Mouse (Mus musculus) WW6 (cell line): Measurements from ENCODE around the gene Ss18l2.
A peak's percentile ranks its signal among the peaks of the same experiment; 100 is the strongest.

Source experiments
- DNase-seq: peaks from one replicate; pipeline ENCODE4 v3.0.0-alpha.2; 2013; ENCODE audit warnings: low read depth, low spot score

Ss18l2 gene

GRCm38 (mm10) chr9:121704261-121704645 lies 5.9 kb upstream of the Ss18l2 start:
- no peak for DNase-seq

- peak; percentile 65 for DNase-seq
These were observed 5.2 kb upstream of the Ss18l2 start, which contains the start of gene Sec22c for GRCm38 (mm10) chr9:121704646-121705625. Sec22c (minus strand) TSS chr9:121705490.

- DNase-seq, result no peak
These were observed 4.0 kb upstream of the Ss18l2 start for GRCm38 (mm10) chr9:121706029-121706675.

GRCm38 (mm10) chr9:121707801-121708200 lies 2.3 kb upstream of the Ss18l2 start:
- no peak for DNase-seq

GRCm38 (mm10) chr9:121708506-121709486 lies 1.3 kb upstream of the Ss18l2 start:
- no peak for DNase-seq

- DNase-seq, result no peak
These were observed 451 bp downstream of the Ss18l2 start for GRCm38 (mm10) chr9:121710584-121710975.

GRCm38 (mm10) chr9:121717048-121717447 lies 6.9 kb downstream of the Ss18l2 start:
- DNase-seq, result no peak

GRCm38 (mm10) chr9:121718070-121718705 lies 8.1 kb downstream of the Ss18l2 start:
- no peak for DNase-seq

- DNase-seq, result peak; percentile 91
These were observed 8.7 kb downstream of the Ss18l2 start, which contains the start of gene Nktr for GRCm38 (mm10) chr9:121718792-121719318. Nktr (plus strand) TSS chr9:121719169.

- no peak for DNase-seq
These were observed 9.5 kb downstream of the Ss18l2 start for GRCm38 (mm10) chr9:121719347-121720331.

- no peak for DNase-seq
These were observed 30.4 kb downstream of the Ss18l2 start for GRCm38 (mm10) chr9:121740490-121740889.

- no peak for DNase-seq
These were observed 31.0 kb downstream of the Ss18l2 start for GRCm38 (mm10) chr9:121741168-121741567.

- DNase-seq, result no peak
These were observed 33.9 kb downstream of the Ss18l2 start for GRCm38 (mm10) chr9:121744051-121744450.

GRCm38 (mm10) chr9:121752774-121753173 lies 42.6 kb downstream of the Ss18l2 start:
- DNase-seq, result no peak

GRCm38 (mm10) chr9:121754624-121755023 lies 44.5 kb downstream of the Ss18l2 start:
- DNase-seq, result no peak

- DNase-seq, result no peak
These were observed 46.7 kb downstream of the Ss18l2 start for GRCm38 (mm10) chr9:121756785-121757184.

- DNase-seq, result no peak
These were observed 47.3 kb downstream of the Ss18l2 start for GRCm38 (mm10) chr9:121757432-121757831.

GRCm38 (mm10) chr9:121757835-121758814 lies 48.0 kb downstream of the Ss18l2 start:
- DNase-seq, result no peak
